Mouse (Mus musculus) ES-E14 (cell line): ENCODE measurements at regions not wholly inside any gene's neighbourhood (a gene's known extent, or its start where the extent isn't known, plus 50 kb on each side); places are given as distances from the start of the nearest gene placed in this dataset.

Experiments used
- DNase-seq: peaks from one replicate; pipeline ENCODE4 v3.0.0-alpha.2; 2013; ENCODE audit warnings: low read depth, low spot score
- H3K27ac ChIP-seq: 2 replicates; pipeline ENCODE4 v1.5.1; 2012; ENCODE audit warnings: low read depth, mild to moderate bottlenecking, low read length, moderate library complexity, mixed read lengths; ENCODE audit not compliant: poor library complexity, insufficient read depth, severe bottlenecking
- H3K36me3 ChIP-seq: 2 replicates; pipeline ENCODE4 v1.6.1; 2012; ENCODE audit warnings: mild to moderate bottlenecking, low read length, moderate library complexity, mixed read lengths; ENCODE audit not compliant: control insufficient read depth, poor library complexity, insufficient read depth, severe bottlenecking
- H3K4me1 ChIP-seq, 2 experiments: fragments of 150-350 bp in 1 of 2; sonication (generic) in 1 of 2; 2 replicates each; pipeline ENCODE4 v1.6.1; 2012; ENCODE audit warnings: low read length in 2 of 2, mild to moderate bottlenecking in 1 of 2, mixed read lengths in 1 of 2; ENCODE audit not compliant: control insufficient read depth in 2 of 2, insufficient read depth in 2 of 2, poor library complexity in 1 of 2
- H3K4me3 ChIP-seq, 2 experiments: fragments of 150-350 bp in 1 of 2; sonication (generic) in 1 of 2; 2 replicates each; pipeline ENCODE4 v1.5.1; 2012; ENCODE audit warnings: low read length in 2 of 2, low read depth in 1 of 2, mild to moderate bottlenecking in 1 of 2, mixed read lengths in 1 of 2; ENCODE audit not compliant: insufficient read depth in 1 of 2, poor library complexity in 1 of 2, severe bottlenecking in 1 of 2
- H3K9ac ChIP-seq: 2 replicates; pipeline ENCODE4 v1.6.1; 2012; ENCODE audit warnings: low read depth, mild to moderate bottlenecking, low read length, mixed read lengths; ENCODE audit not compliant: poor library complexity, insufficient read depth, severe bottlenecking
- H3K9me3 ChIP-seq: fragments of 150-350 bp; sonication (generic); 2 replicates; pipeline ENCODE4 v1.6.1; 2012; ENCODE audit warnings: low read depth, mild to moderate bottlenecking, low read length; ENCODE audit not compliant: control insufficient read depth, insufficient read depth
- CHD2 ChIP-seq: IDR thresholded peaks from 2 replicates; pipeline ENCODE4 v1.6.1; 2014; ENCODE audit warnings: mild to moderate bottlenecking, low read depth, low read length, inconsistent platforms
- HCFC1 ChIP-seq: IDR thresholded peaks from 2 replicates; pipeline ENCODE4 v1.6.1; 2012; ENCODE audit warnings: low read length, inconsistent platforms, borderline replicate concordance; ENCODE audit not compliant: insufficient read depth
- MAFK ChIP-seq: IDR thresholded peaks from 2 replicates; pipeline ENCODE4 v1.6.1; 2014; ENCODE audit warnings: mild to moderate bottlenecking, low read depth, low read length, inconsistent platforms; ENCODE audit not compliant: insufficient read depth
- ZC3H11A ChIP-seq: IDR thresholded peaks from 2 replicates; pipeline ENCODE4 v1.6.1; 2012; ENCODE audit warnings: low read depth, mild to moderate bottlenecking, inconsistent platforms, low read length, borderline replicate concordance
- ZNF384 ChIP-seq: IDR thresholded peaks from 2 replicates; pipeline ENCODE4 v1.6.1; 2012; ENCODE audit warnings: low read depth, low read length, inconsistent platforms
- in situ Hi-C, 2 experiments: fragments of 600-800 bp; cut with MboI; formaldehyde crosslinking; loops; one replicate each; pipeline ENCODE4 v1.15.1; 2025; ENCODE audit warnings: low sequenced_read_pairs in 2 of 2, inconsistent platforms in 1 of 2; ENCODE audit not compliant: unreplicated experiment in 2 of 2

GRCm38 (mm10) chr10:111684409-111685346, 178.6 kb downstream of the Phlda1 start:
- TF ChIP-seq ZC3H11A (no peak), HCFC1 (no peak), ZNF384 (no peak), CHD2 (no peak), MAFK (no peak)
- DNase-seq: no peak
- in situ Hi-C loops: no loop called here
- no peaks in the 10 kb centered on the region for H3K36me3 ChIP-seq
- H3K4me3 ChIP-seq: no peak overlapping the region
- H3K9ac ChIP-seq: no peak overlapping the region
- 0 out of 4 replicates have a peak, but pooled peaks cover 0 to 3% of the 10 kb centered on the region in 2 experiments for H3K4me1 ChIP-seq
- H3K9me3 ChIP-seq: no peaks in the 10 kb centered on the region
- H3K27ac ChIP-seq: no peak overlapping the region

- H3K9me3 ChIP-seq: no peaks in the 10 kb centered on the region
- in situ Hi-C loops: no loop called here
- no peak for DNase-seq
These were observed 180.5 kb downstream of the Phlda1 start for GRCm38 (mm10) chr10:111686585-111686984.

DNA sequence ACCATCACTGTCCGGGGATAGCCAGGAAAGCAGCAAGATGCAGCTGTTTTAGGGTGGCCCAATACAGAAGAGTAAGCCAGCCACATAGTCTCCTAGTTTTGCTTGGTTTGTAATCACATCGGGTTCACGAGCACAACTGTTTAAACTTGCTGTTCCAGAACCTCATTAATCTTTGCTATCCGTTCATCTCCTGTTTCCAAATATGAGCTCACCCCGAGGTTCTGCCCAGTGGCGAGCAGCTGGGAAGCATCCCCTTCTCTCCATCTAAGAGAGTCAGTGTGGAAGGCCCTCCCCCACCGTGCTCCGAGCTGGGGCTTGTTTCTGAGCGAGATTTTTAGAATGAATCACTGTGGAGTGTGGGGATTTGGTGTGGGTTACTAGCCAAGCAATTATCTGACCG, 183.5 kb downstream of the Phlda1 start:
- no peaks in the 10 kb centered on the region for H3K9me3 ChIP-seq
- H3K27ac ChIP-seq: no peak overlapping the region
- no peak overlapping the region for H3K4me3 ChIP-seq
- H3K4me1 ChIP-seq: no peaks in the 10 kb centered on the region
- no peak for TF ChIP-seq MAFK
- no peak for TF ChIP-seq HCFC1
- no peak for TF ChIP-seq ZC3H11A
- TF ChIP-seq ZNF384: no peak
- TF ChIP-seq CHD2: no peak
- H3K36me3 ChIP-seq: no peaks in the 10 kb centered on the region
- DNase-seq: no peak
- in situ Hi-C loops: no loop called here
- no peak overlapping the region for H3K9ac ChIP-seq

More at GRCm38 (mm10) chr10:111686585-111686984, 180.5 kb downstream of the Phlda1 start:
- no peak overlapping the region for H3K4me3 ChIP-seq
- no peaks in the 10 kb centered on the region for H3K36me3 ChIP-seq
- H3K27ac ChIP-seq: no peak overlapping the region
- H3K4me1 ChIP-seq: no peaks in the 10 kb centered on the region
- H3K9ac ChIP-seq: no peak overlapping the region
- TF ChIP-seq HCFC1: no peak
- no peak for TF ChIP-seq CHD2
- TF ChIP-seq ZC3H11A: no peak
- no peak for TF ChIP-seq ZNF384
- TF ChIP-seq MAFK: no peak

DNA sequence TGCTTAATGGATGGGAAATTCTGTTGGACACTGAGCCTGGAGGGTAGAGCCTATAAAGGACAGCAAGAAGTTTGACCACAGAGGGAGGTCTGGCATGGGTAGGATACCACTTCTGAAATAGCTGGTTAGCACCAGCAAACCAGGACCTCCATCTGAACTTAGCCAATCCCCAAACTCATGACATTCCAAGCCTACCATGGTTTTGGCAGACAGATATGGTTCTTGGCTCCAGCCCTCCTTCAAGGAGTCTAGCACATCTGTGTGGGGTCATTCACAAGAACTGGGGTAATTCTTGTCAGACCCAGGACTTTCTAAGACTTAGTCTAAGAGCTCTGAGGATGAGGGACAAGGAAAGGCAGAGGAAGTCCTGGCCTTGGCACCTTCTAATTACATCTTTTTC, 187.7 kb downstream of the Phlda1 start:
- H3K9ac ChIP-seq: no peak overlapping the region
- no peaks in the 10 kb centered on the region for H3K9me3 ChIP-seq
- no peaks in the 10 kb centered on the region for H3K4me1 ChIP-seq
- TF ChIP-seq CHD2: no peak
- no peak for TF ChIP-seq ZNF384
- no peak for TF ChIP-seq HCFC1
- TF ChIP-seq MAFK: no peak
- TF ChIP-seq ZC3H11A: no peak
- DNase-seq: no peak
- no peak overlapping the region for H3K4me3 ChIP-seq
- no peak overlapping the region for H3K27ac ChIP-seq
- no peaks in the 10 kb centered on the region for H3K36me3 ChIP-seq
- in situ Hi-C loops: no loop called here
